Mouse (Mus musculus) right cerebral cortex, postnatal 36 days (tissue): ENCODE data around the gene Olfr763.
"Not testable (repeated sequence)": the region's sequence is repeated elsewhere in the genome, so short reads cannot be mapped to it uniquely, and the experiment has no call there.

Experiments
- DNase-seq, 2 experiments: peaks; one replicate each; pipeline ENCODE4 v3.0.0; 2022; ENCODE audit warnings: low spot score in 2 of 2, mixed read lengths in 1 of 2

Olfr763 gene

DNA sequence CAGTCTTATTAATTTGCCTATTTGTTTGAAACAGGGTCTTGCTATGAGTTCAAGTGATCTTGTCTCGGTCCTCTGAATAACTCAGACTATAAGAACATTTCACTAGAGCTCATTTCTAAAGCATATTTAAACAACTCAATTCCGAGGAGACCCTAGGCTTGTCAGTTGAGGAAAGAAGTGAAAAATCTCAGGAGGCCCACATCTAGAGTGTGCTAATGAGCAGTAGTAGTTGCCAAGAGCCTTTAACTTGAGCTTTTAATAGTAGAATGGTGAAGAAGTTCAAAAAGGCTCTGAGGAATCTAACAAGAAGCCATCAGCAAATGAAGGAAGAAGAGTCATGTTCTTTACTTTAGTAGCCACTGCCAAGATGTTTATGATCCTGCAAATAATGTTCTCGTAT is 29.2 kb downstream of the Olfr763 start, which contains the start of gene Olfr764-ps1:
Gene Olfr764-ps1 (minus strand): TSS at position 101 of the 400 bp plus-strand sequence.
- DNase-seq = no peak

GRCm38 (mm10) chr10:129049898-129050297 is 39.3 kb downstream of the Olfr763 start, which contains the start of gene Olfr765:
Gene Olfr765 (minus strand): TSS chr10:129049998.
- not testable (repeated sequence) for DNase-seq
